Mouse (Mus musculus) neural tube, embryonic 15.5 days (tissue): Measurements from ENCODE around the gene Slc25a45. TPM values are rescaled to one million over a fixed set of nuclear protein-coding genes. Genes with fewer than 3 reads are reported as not detected.
A peak's percentile ranks its signal among the peaks of the same experiment; 100 is the strongest.

Experiments used
- ATAC-seq: fragments of 200-750 bp; cut with Nextera tagmentation; 2 replicates; pipeline ENCODE4 v1.8.0; 2017; ENCODE audit warnings: mild to moderate bottlenecking, moderate TSS enrichment, moderate library complexity; ENCODE audit not compliant: low FRiP score
- H3K27ac ChIP-seq: fragments of 300-500 bp; sonication (generic); replicated peaks from 2 replicates; pipeline ENCODE4 v1.5.1; 2015; ENCODE audit warnings: mild to moderate bottlenecking, inconsistent platforms
- H3K27me3 ChIP-seq: fragments of 300-500 bp; sonication (generic); replicated peaks from 2 replicates; pipeline ENCODE4 v1.6.1; 2015; ENCODE audit warnings: inconsistent platforms
- H3K36me3 ChIP-seq: fragments of 300-500 bp; sonication (generic); 2 replicates; pipeline ENCODE4 v1.6.1; 2015; ENCODE audit warnings: inconsistent platforms
- H3K4me1 ChIP-seq: fragments of 300-500 bp; sonication (generic); 2 replicates; pipeline ENCODE4 v1.6.1; 2015; ENCODE audit warnings: inconsistent platforms
- H3K4me2 ChIP-seq: fragments of 300-500 bp; sonication (generic); 2 replicates; pipeline ENCODE4 v1.6.1; 2015; ENCODE audit warnings: inconsistent platforms, mild to moderate bottlenecking, moderate library complexity
- H3K4me3 ChIP-seq: fragments of 300-500 bp; sonication (generic); replicated peaks from 2 replicates; pipeline ENCODE4 v1.5.1; 2015; ENCODE audit warnings: mild to moderate bottlenecking, inconsistent platforms
- H3K9ac ChIP-seq: fragments of 300-500 bp; sonication (generic); replicated peaks from 2 replicates; pipeline ENCODE4 v1.6.1; 2015; ENCODE audit warnings: mild to moderate bottlenecking, inconsistent platforms
- H3K9me3 ChIP-seq: fragments of 300-500 bp; sonication (generic); replicated peaks from 2 replicates; pipeline ENCODE4 v1.6.1; 2016; ENCODE audit warnings: inconsistent platforms
- WGBS: fragments of 180-500 bp; shearing (Covaris S2); methylation state at CpG from one replicate; pipeline ENCODE4 v1.1.7; 2015; ENCODE audit warnings: mixed read lengths; 5-methylcytosine and 5-hydroxymethylcytosine counted together
- polyA plus RNA-seq: library from polyadenylated mRNA; unstranded; fragments of >200 nt; fragmentation: Nextera tagmentation; extraction: Ambion mirVana; gene quantifications from 2 replicates; pipeline ENCODE4 v1.2.1, GENCODE M21; 2015

The Slc25a45 gene
- polyA plus RNA-seq, 1 experiment from 2014 or later = 2.0 TPM

GRCm38 (mm10) chr19:5912103-5913006 lies 34.7 kb downstream of the Slc25a45 start:
- H3K9ac ChIP-seq = peak overlapping the region; percentile 85
- H3K36me3 ChIP-seq = peaks cover 17% of the 10 kb centered on the region
- under 1% methylated on average over 59 of the region's 59 CpGs for WGBS
- H3K27ac ChIP-seq = peak overlapping the region; percentile 88
- peak overlapping the region; percentile 74 for H3K4me2 ChIP-seq
- no peaks in the 10 kb centered on the region for H3K27me3 ChIP-seq
- peak; percentile 94 for ATAC-seq
- peaks cover 36% of the 10 kb centered on the region for H3K4me1 ChIP-seq
- peak overlapping the region; percentile 97 for H3K4me3 ChIP-seq
- no peaks in the 10 kb centered on the region for H3K9me3 ChIP-seq

- Histone ChIP-seq H3K27ac (peak within 1 kb of the TSS; percentile 88), H3K4me1 (peaks cover 36% of the 10 kb centered on the region), H3K27me3 (no peaks in the 10 kb centered on the region), H3K9me3 (no peaks in the 10 kb centered on the region), H3K9ac (peak within 1 kb of the TSS; percentile 85), H3K4me2 (peak within 1 kb of the TSS; percentile 74), H3K4me3 (peak within 1 kb of the TSS; percentile 97), H3K36me3 (peaks cover 26% of the 10 kb centered on the region)
- ATAC-seq = peak; percentile 58
- 22% methylated on average over 13 of the region's 13 CpGs for WGBS
Observed at GRCm38 (mm10) chr19:5913007-5913719, 35.6 kb downstream of the Slc25a45 start, which contains the start of gene Dpf2. Gene Dpf2, minus strand, starts transcription at chr19:5913010.

GRCm38 (mm10) chr19:5921715-5922114 lies 44.1 kb downstream of the Slc25a45 start:
- WGBS = 19% methylated on average over 9 of the region's 9 CpGs
- peak overlapping the region; percentile 8; the same call in 1 of the 2 replicates for H3K4me3 ChIP-seq
- no peak overlapping the region for H3K27ac ChIP-seq
- peak overlapping the region; percentile 78 for H3K4me2 ChIP-seq
- H3K4me1 ChIP-seq = peaks cover 34% of the 10 kb centered on the region
- H3K9ac ChIP-seq = 0 out of 2 replicates have a peak overlapping the region, but pooled peaks have one; percentile 24
- H3K36me3 ChIP-seq = peaks cover 16% of the 10 kb centered on the region
- ATAC-seq = no peak
- H3K27me3 ChIP-seq = peaks cover 4% of the 10 kb centered on the region; the same call in 1 of the 2 replicates
- H3K9me3 ChIP-seq = no peaks in the 10 kb centered on the region

GRCm38 (mm10) chr19:5922119-5922942 lies 44.7 kb downstream of the Slc25a45 start:
- Histone ChIP-seq H3K27me3 (peaks cover 8% of the 10 kb centered on the region; the same call in 1 of the 2 replicates), H3K4me3 (peak overlapping the region; percentile 8; the same call in 1 of the 2 replicates), H3K9me3 (no peaks in the 10 kb centered on the region), H3K27ac (no peak overlapping the region), H3K4me2 (peak overlapping the region; percentile 78), H3K9ac (peak overlapping the region; percentile 24; the same call in 1 of the 2 replicates), H3K36me3 (peaks cover 10% of the 10 kb centered on the region), H3K4me1 (peaks cover 37% of the 10 kb centered on the region)
- 78% methylated on average over 15 of the region's 15 CpGs for WGBS
- ATAC-seq = no peak

- H3K4me2 ChIP-seq = peak overlapping the region; percentile 78
- WGBS = 92% methylated on average over 3 of the region's 3 CpGs
- H3K9ac ChIP-seq = no peak overlapping the region; the same call in 1 of the 2 replicates
Observed at GRCm38 (mm10) chr19:5922963-5923362, 45.4 kb downstream of the Slc25a45 start.

GRCm38 (mm10) chr19:5923990-5924712 lies 46.5 kb downstream of the Slc25a45 start:
- Histone ChIP-seq H3K4me2 (peak overlapping the region; percentile 78), H3K36me3 (no peaks in the 10 kb centered on the region), H3K9ac (peak overlapping the region; percentile 66), H3K27me3 (peaks cover 8% of the 10 kb centered on the region; the same call in 1 of the 2 replicates), H3K4me1 (peaks cover 37% of the 10 kb centered on the region), H3K27ac (peak overlapping the region; percentile 87), H3K4me3 (peak overlapping the region; percentile 65), H3K9me3 (no peaks in the 10 kb centered on the region)
- ATAC-seq = peak; percentile 85
- WGBS = under 1% methylated on average over 38 of the region's 38 CpGs

More at GRCm38 (mm10) chr19:5922963-5923362, 45.4 kb downstream of the Slc25a45 start:
- no peak for ATAC-seq
- H3K4me3 ChIP-seq = no peak overlapping the region; the same call in 1 of the 2 replicates
- H3K9me3 ChIP-seq = no peaks in the 10 kb centered on the region
- peaks cover 8% of the 10 kb centered on the region; the same call in 1 of the 2 replicates for H3K27me3 ChIP-seq
- H3K4me1 ChIP-seq = peaks cover 37% of the 10 kb centered on the region
- H3K36me3 ChIP-seq = peaks cover 4% of the 10 kb centered on the region; the same call in 1 of the 2 replicates
- H3K27ac ChIP-seq = no peak overlapping the region

GRCm38 (mm10) chr19:5924713-5925093 lies 47.1 kb downstream of the Slc25a45 start, which contains the start of gene Cdc42ep2:
Gene Cdc42ep2, minus strand, starts transcription at chr19:5924816.
- Histone ChIP-seq H3K27ac (peak within 1 kb of the TSS; percentile 87), H3K36me3 (no peaks in the 10 kb centered on the region), H3K27me3 (peaks cover 8% of the 10 kb centered on the region; the same call in 1 of the 2 replicates), H3K4me2 (peak within 1 kb of the TSS; percentile 78), H3K9ac (peak within 1 kb of the TSS; percentile 66), H3K4me3 (peak within 1 kb of the TSS; percentile 65), H3K4me1 (peaks cover 37% of the 10 kb centered on the region), H3K9me3 (no peaks in the 10 kb centered on the region)
- peak; percentile 97 for ATAC-seq
- 0% methylated on average over 18 of the region's 18 CpGs for WGBS

- peaks cover 44% of the 10 kb centered on the region for H3K4me1 ChIP-seq
- H3K36me3 ChIP-seq = no peaks in the 10 kb centered on the region
- peak overlapping the region; percentile 65 for H3K4me3 ChIP-seq
- H3K9me3 ChIP-seq = no peaks in the 10 kb centered on the region
- no peak for ATAC-seq
- 37% methylated on average over 11 of the region's 11 CpGs for WGBS
- peak overlapping the region; percentile 87 for H3K27ac ChIP-seq
- H3K4me2 ChIP-seq = peak overlapping the region; percentile 78
- H3K27me3 ChIP-seq = peaks cover 8% of the 10 kb centered on the region; the same call in 1 of the 2 replicates
- peak overlapping the region; percentile 33 for H3K9ac ChIP-seq
Observed at GRCm38 (mm10) chr19:5925311-5925855, 47.8 kb downstream of the Slc25a45 start.

GRCm38 (mm10) chr19:5927026-5927425 lies 49.4 kb downstream of the Slc25a45 start:
- Histone ChIP-seq H3K27ac (no peak overlapping the region), H3K9me3 (no peaks in the 10 kb centered on the region), H3K4me2 (no peak overlapping the region), H3K4me1 (peaks cover 38% of the 10 kb centered on the region), H3K4me3 (no peak overlapping the region), H3K9ac (no peak overlapping the region), H3K27me3 (peaks cover 8% of the 10 kb centered on the region; the same call in 1 of the 2 replicates), H3K36me3 (no peaks in the 10 kb centered on the region)
- ATAC-seq = no peak
- 70% methylated on average over 11 of the region's 11 CpGs for WGBS

GRCm38 (mm10) chr19:5927532-5927931 lies 49.9 kb downstream of the Slc25a45 start:
- H3K4me2 ChIP-seq = no peak overlapping the region
- H3K9me3 ChIP-seq = no peaks in the 10 kb centered on the region
- H3K27ac ChIP-seq = no peak overlapping the region
- 75% methylated on average over 8 of the region's 8 CpGs for WGBS
- H3K27me3 ChIP-seq = peaks cover 8% of the 10 kb centered on the region; the same call in 1 of the 2 replicates
- ATAC-seq = no peak
- no peaks in the 10 kb centered on the region for H3K36me3 ChIP-seq
- H3K4me3 ChIP-seq = no peak overlapping the region
- no peak overlapping the region for H3K9ac ChIP-seq
- H3K4me1 ChIP-seq = peaks cover 34% of the 10 kb centered on the region
